Mouse (Mus musculus) neural tube, embryonic 11.5 days (tissue): ENCODE measurements around the gene BC048507. TPM values are rescaled to one million over a fixed set of nuclear protein-coding genes. Genes with fewer than 3 reads are reported as not detected.
"Not testable (repeated sequence)": the region's sequence is repeated elsewhere in the genome, so short reads cannot be mapped to it uniquely, and the experiment has no call there.

Experiments
- ATAC-seq: fragments of 200-750 bp; cut with Nextera tagmentation; 2 replicates; pipeline ENCODE4 v1.8.0; 2017; ENCODE audit warnings: moderate number of reproducible peaks, mild to moderate bottlenecking, moderate TSS enrichment, moderate library complexity; ENCODE audit not compliant: insufficient read depth, low FRiP score, low TSS enrichment
- DNase-seq: peaks from one replicate; pipeline ENCODE4 v3.0.0-alpha.2; 2015; ENCODE audit warnings: low spot score
- H3K27ac ChIP-seq: fragments of 300-500 bp; sonication (generic); 2 replicates; pipeline ENCODE4 v1.5.1; 2014; ENCODE audit warnings: low read depth, mild to moderate bottlenecking, low read length
- H3K27me3 ChIP-seq: fragments of 300-500 bp; sonication (generic); 2 replicates; pipeline ENCODE4 v1.6.1; 2014; ENCODE audit warnings: mild to moderate bottlenecking, low read length, mixed read lengths; ENCODE audit not compliant: control insufficient read depth, insufficient read depth
- H3K36me3 ChIP-seq: fragments of 300-500 bp; sonication (generic); 2 replicates; pipeline ENCODE4 v1.6.1; 2014; ENCODE audit warnings: mild to moderate bottlenecking, low read length, moderate library complexity, mixed read lengths; ENCODE audit not compliant: control insufficient read depth, insufficient read depth
- H3K4me1 ChIP-seq: fragments of 300-500 bp; sonication (generic); 2 replicates; pipeline ENCODE4 v1.6.1; 2014; ENCODE audit warnings: low read length, mixed read lengths; ENCODE audit not compliant: control insufficient read depth, insufficient read depth
- H3K4me2 ChIP-seq: fragments of 300-500 bp; sonication (generic); 2 replicates; pipeline ENCODE4 v1.6.1; 2014; ENCODE audit warnings: low read depth, mild to moderate bottlenecking, moderate library complexity
- H3K4me3 ChIP-seq: fragments of 300-500 bp; sonication (generic); 2 replicates; pipeline ENCODE4 v1.5.1; 2014; ENCODE audit warnings: low read depth, low read length
- H3K9ac ChIP-seq: fragments of 300-500 bp; sonication (generic); 2 replicates; pipeline ENCODE4 v1.6.1; 2014; ENCODE audit warnings: mild to moderate bottlenecking, low read length
- H3K9me3 ChIP-seq: fragments of 300-500 bp; sonication (generic); 2 replicates; pipeline ENCODE4 v1.6.1; 2016; ENCODE audit warnings: low read length; ENCODE audit not compliant: control insufficient read depth
- WGBS: fragments of 180-500 bp; shearing (Covaris S2); extraction: QIAGEN DNeasy Blood & Tissue Kit; methylation state at CpG from one replicate; pipeline ENCODE4 v1.1.7; 2014; 5-methylcytosine and 5-hydroxymethylcytosine counted together
- polyA plus RNA-seq: library from polyadenylated mRNA; unstranded; fragments of >200 nt; fragmentation: Nextera tagmentation; extraction: Ambion mirVana; gene quantifications from 2 replicates; pipeline ENCODE4 v1.2.1, GENCODE M21; 2014

The BC048507 gene
- polyA plus RNA-seq = not detected in 2 replicates

DNA sequence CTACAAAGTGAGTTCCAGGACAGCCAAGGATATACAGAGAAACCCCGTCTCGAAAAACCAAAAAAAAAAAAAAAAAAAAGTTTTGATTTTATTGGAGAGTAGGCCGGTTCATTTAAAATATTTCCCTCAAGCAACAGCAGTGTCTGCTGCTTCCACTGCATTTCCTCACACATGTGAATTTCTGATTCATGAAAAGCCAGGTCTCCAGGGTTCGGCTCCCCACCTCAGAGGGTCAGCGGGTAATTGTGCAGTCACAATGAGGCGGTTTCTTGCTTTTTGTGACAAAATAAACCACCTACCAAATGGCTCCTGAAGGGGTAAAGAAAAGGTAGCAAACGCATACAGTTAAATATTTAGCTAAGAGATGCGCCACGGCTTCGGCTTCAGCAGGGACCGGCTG is at the start of gene BC048507:
TSS of gene BC048507 (plus strand) at position 301 of the 400 bp plus-strand sequence.
- no peak within 1 kb of the TSS for H3K4me3 ChIP-seq
- no peak within 1 kb of the TSS for H3K9ac ChIP-seq
- no peaks in the 10 kb centered on the region for H3K4me1 ChIP-seq
- no peaks in the 10 kb centered on the region for H3K9me3 ChIP-seq
- H3K4me2 ChIP-seq = no peak within 1 kb of the TSS
- no peak within 1 kb of the TSS for H3K27ac ChIP-seq
- ATAC-seq (no peak), DNase-seq (no peak)
- H3K36me3 ChIP-seq = no peaks in the 10 kb centered on the region
- WGBS = 80% methylated on average over 11 of the region's 11 CpGs
- H3K27me3 ChIP-seq = no peaks in the 10 kb centered on the region

DNA sequence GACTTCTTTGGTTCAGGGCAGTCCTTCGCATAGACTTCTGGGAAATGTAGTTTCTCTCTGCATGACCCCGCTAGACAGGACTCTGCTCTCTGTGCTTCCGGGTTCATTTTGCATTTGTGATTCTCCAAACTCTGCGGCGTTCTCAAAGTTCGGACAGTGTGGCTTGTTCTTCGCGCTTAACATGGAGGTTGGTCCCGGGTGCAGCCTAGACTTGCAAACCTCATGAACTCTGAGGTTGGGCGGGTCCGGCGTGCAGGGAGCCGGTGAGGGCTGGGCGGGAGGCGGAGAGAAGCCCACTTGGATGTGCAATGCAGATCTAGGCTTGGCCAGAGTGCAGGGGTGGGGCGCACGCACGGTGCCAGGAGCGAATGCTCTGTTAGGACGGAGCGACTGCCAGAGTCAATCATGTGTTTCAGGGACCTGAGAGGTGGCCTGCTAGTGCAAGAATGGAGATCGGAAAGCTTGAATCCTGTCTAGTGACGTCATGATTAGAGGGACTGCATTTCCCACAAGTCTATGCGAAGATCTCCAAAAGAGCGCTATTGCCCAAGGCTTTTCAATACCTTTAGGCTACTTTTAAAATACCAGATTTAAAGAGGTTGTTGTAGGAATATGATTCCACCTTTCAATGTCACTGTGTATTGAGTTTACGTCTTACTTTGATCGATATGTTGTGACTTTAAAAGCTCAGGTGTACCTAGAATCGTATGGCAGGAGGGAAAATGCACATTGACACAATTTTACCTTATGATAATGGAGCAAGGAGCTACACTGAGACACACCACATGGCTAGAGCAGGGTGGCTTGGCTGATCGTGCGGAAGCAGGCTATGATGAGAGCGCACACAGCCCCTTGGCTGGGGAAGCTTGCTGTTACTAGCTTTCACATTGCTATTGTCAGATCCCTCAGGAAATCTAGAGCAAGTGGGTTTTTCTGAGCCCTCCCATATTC is 49.1 kb upstream of the BC048507 start, which contains the start of gene Zfp273:
TSS of gene Zfp273 (plus strand) at position 31 of the 951 bp plus-strand sequence.
- peak within 1 kb of the TSS; percentile 73 for H3K4me3 ChIP-seq
- peak within 1 kb of the TSS; percentile 57 for H3K4me2 ChIP-seq
- H3K9ac ChIP-seq = peak within 1 kb of the TSS; percentile 55
- 5% methylated on average over 31 of the region's 31 CpGs for WGBS
- no peaks in the 10 kb centered on the region for H3K27me3 ChIP-seq
- ATAC-seq = peak; percentile 97
- H3K4me1 ChIP-seq = no peaks in the 10 kb centered on the region
- H3K36me3 ChIP-seq = no peaks in the 10 kb centered on the region
- H3K9me3 ChIP-seq = no peaks in the 10 kb centered on the region
- peak; percentile 79 for DNase-seq
- 0 out of 2 replicates have a peak within 1 kb of the TSS, but pooled peaks have one; percentile 65 for H3K27ac ChIP-seq

DNA sequence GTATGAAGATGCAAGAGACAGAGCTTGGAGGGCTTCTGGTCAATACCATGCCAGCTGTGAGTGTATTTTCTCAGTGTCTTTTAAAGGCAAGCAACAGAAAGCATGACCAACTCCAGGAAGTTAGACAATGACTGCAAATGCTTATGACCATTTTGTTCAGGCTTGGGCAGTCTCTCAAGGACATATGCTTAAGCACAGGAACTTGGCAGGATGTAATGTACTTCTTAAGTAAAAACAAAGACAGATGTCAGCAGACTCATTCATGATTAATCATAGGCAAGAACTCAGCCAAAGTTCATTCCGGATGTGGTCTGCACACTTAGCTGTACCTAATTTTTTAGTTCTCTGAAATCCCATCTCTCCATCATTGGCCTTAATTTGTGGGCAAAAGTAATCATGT is 44.5 kb upstream of the BC048507 start:
- Histone ChIP-seq H3K27me3 (no peaks in the 10 kb centered on the region), H3K27ac (no peak overlapping the region), H3K4me2 (no peak overlapping the region), H3K36me3 (no peaks in the 10 kb centered on the region; the same call in 1 of the 2 replicates), H3K4me3 (no peak overlapping the region), H3K4me1 (no peaks in the 10 kb centered on the region), H3K9me3 (no peaks in the 10 kb centered on the region), H3K9ac (no peak overlapping the region)
- ATAC-seq (no peak), DNase-seq (no peak)
- whole genome bisulfite sequencing = 90% methylated on average over 1 of the region's 1 CpGs

DNA sequence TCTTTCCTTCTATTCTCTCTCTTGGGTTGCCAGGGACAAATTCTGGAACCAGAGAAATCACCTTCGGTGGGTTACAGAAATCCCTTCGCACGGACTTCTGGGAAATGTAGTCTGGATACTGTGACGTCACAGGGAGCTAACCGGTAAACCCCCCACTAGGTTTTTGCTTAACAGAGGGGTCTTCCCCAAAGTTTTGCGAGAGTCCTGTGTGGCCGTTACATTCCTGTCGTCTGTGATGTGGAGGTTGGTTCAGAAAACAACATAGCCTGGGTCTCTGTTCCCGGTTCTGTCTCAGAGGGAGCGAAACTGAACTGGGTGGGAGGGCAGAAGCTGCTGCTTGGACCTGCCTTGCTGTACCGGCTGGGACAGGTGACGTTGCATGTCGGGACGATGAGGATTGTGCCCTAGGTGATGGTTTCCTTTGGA is 32.2 kb upstream of the BC048507 start, which contains the start of gene Gm10037:
TSS of gene Gm10037 (plus strand) at position 196 of the 426 bp plus-strand sequence.
- Histone ChIP-seq H3K27ac (no peak within 1 kb of the TSS), H3K4me2 (peak within 1 kb of the TSS; percentile 58)

DNA sequence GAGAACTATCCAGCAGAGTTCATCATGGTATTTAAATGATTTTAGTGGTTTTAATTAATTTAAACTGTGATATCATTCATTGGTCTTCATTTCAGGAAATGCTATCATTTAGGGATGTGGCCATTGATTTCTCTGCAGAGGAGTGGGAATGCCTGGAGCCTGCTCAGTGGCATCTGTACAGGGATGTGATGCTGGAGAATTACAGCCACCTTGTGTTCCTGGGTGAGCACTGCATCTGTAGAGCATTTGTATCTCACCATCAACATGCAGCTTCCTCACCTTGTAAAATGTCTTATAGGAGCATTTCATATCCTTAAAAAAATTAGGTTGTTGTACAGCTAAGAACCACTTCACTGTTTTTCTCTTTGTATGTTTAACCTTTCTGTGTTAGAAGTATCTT is 30.0 kb upstream of the BC048507 start:
- not testable (repeated sequence) for DNase-seq, H3K4me3 ChIP-seq, ATAC-seq, H3K27me3 ChIP-seq, H3K36me3 ChIP-seq, H3K4me2 ChIP-seq, H3K4me1 ChIP-seq, H3K9me3 ChIP-seq, H3K27ac ChIP-seq, H3K9ac ChIP-seq

More for the DNA sequence above, 32.2 kb upstream of the BC048507 start, which contains the start of gene Gm10037:
- peaks cover 4% of the 10 kb centered on the region for H3K36me3 ChIP-seq
- 5% methylated on average over 14 of the region's 14 CpGs for WGBS
- no peaks in the 10 kb centered on the region for H3K27me3 ChIP-seq
- H3K4me1 ChIP-seq = no peaks in the 10 kb centered on the region
- H3K4me3 ChIP-seq = peak within 1 kb of the TSS; percentile 37
- DNase-seq = peak; percentile 67
- peak; percentile 62 for ATAC-seq
- H3K9ac ChIP-seq = peak within 1 kb of the TSS; percentile 49
- no peaks in the 10 kb centered on the region for H3K9me3 ChIP-seq

DNA sequence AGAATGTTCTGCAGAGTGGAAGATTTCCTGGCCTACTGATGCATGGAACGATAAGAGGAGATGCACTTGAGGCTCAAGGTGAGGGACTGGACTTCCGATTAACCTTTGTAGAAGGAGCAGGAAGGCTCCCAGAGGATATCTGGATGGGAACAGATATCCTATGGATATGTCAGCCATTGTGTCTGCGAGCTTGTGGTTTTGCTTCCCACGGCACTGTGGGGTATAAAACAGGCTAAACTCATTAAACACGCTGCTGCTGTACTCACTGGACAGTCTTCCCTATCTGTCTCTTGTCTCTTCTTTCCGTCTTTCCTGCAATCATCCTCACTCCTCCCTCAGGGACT is 19.4 kb upstream of the BC048507 start:
- Histone ChIP-seq H3K4me1 (no peaks in the 10 kb centered on the region), H3K9me3 (no peaks in the 10 kb centered on the region), H3K4me3 (peak overlapping the region; percentile 27; the same call in 1 of the 2 replicates), H3K27me3 (no peaks in the 10 kb centered on the region), H3K4me2 (peak overlapping the region; percentile 40), H3K9ac (no peak overlapping the region), H3K36me3 (no peaks in the 10 kb centered on the region), H3K27ac (no peak overlapping the region)
- WGBS = 46% methylated on average over 6 of the region's 6 CpGs
- DNase-seq (no peak), ATAC-seq (no peak)

DNA sequence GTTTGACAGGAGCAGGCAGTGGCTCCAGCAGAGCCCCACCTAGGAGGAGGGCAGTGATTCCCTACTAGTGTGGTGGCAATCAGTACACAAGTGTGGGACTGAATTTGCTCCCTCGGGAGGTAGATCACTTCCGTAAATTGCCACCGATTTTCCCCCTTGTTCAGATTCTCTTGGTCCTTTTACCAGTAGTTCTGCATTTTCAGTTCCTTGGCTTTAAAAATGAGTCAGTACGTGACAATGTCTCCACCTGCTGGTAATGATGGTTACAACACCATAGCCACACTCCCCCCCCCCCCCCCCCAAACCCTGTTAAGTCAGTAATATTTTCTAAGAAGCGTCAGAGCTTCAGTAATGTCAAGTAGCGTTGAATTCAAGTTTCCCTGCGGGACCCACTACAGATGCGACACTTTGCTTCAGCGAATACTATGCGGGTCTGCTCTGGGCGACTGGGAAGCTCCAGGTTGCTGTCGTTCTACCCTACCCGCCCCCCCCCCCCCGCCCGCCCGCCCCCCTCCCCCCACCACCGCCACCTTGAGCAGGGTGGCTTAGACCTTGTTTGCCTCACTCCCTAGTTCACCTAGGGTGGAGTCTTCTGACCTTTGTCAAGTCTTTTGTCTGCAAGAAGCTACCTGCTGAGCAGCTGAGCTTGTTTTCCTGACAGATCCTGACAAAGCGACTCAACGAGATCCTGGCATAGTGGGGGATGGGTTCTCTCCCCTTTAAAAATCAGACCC is 18.8 kb upstream of the BC048507 start:
- ATAC-seq = peak; percentile 65
- DNase-seq = peak; percentile 67
- no peak overlapping the region for H3K9ac ChIP-seq
- H3K4me2 ChIP-seq = peak overlapping the region; percentile 40
- peak overlapping the region; percentile 27 for H3K4me3 ChIP-seq
- no peaks in the 10 kb centered on the region for H3K36me3 ChIP-seq
- H3K27me3 ChIP-seq = no peaks in the 10 kb centered on the region
- WGBS = under 1% methylated on average over 14 of the region's 19 CpGs
- H3K9me3 ChIP-seq = no peaks in the 10 kb centered on the region
- H3K4me1 ChIP-seq = no peaks in the 10 kb centered on the region
- H3K27ac ChIP-seq = no peak overlapping the region

DNA sequence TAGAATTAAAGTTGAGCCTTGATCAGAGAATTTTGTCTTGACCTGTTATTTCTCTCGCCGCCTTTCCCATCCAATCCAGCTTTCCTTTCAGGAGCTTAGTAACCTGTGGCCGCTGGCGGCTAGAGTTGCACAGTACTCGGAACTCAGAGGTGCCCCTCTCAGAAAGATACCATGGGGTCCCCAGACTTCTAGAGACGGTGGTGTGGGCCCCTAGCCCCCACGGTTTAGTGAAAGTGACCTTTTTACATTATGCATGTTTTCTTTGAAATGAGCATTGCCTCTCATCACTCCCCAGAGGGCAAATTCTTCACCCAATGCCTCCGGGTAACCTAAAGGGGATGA is 18.3 kb upstream of the BC048507 start:
- H3K4me1 ChIP-seq = no peaks in the 10 kb centered on the region
- H3K27ac ChIP-seq = no peak overlapping the region
- no peaks in the 10 kb centered on the region for H3K9me3 ChIP-seq
- no peaks in the 10 kb centered on the region for H3K36me3 ChIP-seq
- H3K9ac ChIP-seq = no peak overlapping the region
- ATAC-seq (peak; percentile 65), DNase-seq (peak; percentile 25)
- peak overlapping the region; percentile 27 for H3K4me3 ChIP-seq
- 23% methylated on average over 8 of the region's 8 CpGs for WGBS
- H3K4me2 ChIP-seq = peak overlapping the region; percentile 40
- no peaks in the 10 kb centered on the region for H3K27me3 ChIP-seq
